Mouse (Mus musculus) kidney, adult 18-20 months (tissue): ENCODE measurements around the gene Rabgap1l.
A peak's percentile ranks its signal among the peaks of the same experiment; 100 is the strongest.

Source experiments
- DNase-seq: peaks from one replicate; pipeline ENCODE4 v3.0.0; 2021

Rabgap1l gene

GRCm38 (mm10) chr1:160231013-160231412, 562.0 kb downstream of the Rabgap1l start:
- DNase-seq, result no peak

DNA sequence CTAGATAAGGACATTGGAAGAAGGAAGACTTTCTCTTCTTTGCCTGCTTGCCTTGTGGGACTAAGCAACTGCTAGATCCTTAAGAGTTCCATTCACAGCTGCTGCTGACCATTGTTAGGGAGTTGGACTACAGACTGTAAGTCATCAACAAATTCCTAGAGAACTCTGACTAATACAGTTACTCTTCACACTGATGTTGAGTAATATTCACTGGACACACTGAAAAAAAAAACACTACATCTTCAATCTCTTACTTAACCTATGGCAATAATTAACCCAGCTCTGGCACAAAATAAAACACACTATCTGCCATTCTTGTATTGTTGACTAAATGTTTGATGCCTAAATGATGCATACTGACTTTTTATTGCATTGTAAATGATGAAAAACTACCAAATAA, 565.2 kb downstream of the Rabgap1l start:
- no peak for DNase-seq

- DNase-seq, result no peak
Measured at GRCm38 (mm10) chr1:160227196-160227595, 565.8 kb downstream of the Rabgap1l start.

GRCm38 (mm10) chr1:160224093-160224492, 568.9 kb downstream of the Rabgap1l start:
- no peak for DNase-seq

GRCm38 (mm10) chr1:160217898-160218297, 575.1 kb downstream of the Rabgap1l start:
- DNase-seq, result no peak

DNA sequence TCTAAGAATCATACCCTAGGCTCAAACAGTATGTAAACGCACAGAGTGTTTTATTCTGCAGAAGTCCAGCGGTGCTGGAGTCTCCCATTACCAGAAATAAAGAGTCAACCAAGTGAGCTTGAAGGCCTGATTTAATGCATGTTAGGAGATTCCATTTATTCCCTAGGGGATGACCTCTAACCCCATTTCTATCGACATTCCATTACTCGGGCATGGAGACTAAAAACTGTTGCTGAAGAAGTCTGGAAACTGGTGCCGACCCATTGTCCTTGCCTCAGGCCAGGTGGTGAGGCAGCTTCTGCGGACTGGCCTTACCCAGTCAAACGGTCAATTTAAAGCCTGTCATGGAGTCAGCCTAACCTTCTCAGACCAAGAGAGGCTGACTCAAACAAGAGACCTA, 578.8 kb downstream of the Rabgap1l start:
- DNase-seq, result no peak

DNA sequence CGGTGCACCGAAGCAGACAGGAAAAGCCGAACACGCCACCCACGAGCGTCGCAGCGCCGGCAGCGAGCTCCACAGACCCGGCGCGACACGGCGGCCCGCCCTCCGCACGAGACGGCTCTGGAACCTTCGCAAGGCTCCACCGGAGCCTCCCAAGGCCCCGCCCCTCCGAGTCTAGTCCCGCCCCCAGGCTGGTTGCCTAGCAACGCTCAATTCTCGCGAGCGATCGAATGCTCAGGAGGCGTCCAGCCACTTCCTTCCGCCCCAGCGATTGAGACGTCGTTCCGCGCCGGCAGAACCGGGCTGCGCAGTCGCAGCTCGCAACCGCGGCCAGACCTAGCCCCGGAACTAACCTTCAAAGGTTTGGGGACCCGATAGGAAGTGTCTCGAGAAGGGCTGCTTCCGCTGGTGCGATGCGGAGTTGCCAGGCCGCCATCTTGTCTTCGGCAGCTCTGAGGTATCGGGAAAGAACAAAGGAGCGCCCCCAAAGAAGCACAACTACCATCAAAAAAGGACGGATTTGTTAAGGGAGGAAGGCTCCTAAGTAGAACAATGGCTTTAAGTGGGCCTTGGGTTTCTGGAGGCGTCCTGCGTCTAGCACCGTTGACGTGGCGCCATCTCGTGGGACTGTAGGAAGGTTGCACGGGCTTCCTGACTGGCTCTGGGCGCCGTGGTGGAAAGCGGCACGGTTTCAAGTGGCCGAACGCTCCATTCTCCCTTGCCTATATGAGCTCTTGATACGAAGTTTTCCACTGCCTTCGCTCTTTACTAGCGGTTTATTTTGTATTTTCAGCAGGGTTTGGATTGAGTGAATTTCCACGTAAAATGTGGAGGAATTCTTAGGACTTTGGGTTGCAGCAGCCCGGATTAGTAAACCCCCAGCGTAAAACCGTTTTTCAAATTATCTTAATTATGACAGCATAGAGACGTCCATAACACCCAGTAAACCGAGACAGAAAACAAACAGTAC, 580.0 kb downstream of the Rabgap1l start, which contains the start of gene Cacybp:
TSS of gene Cacybp (minus strand) at position 173 of the 967 bp plus-strand sequence.
- peak; percentile 100 for DNase-seq

DNA sequence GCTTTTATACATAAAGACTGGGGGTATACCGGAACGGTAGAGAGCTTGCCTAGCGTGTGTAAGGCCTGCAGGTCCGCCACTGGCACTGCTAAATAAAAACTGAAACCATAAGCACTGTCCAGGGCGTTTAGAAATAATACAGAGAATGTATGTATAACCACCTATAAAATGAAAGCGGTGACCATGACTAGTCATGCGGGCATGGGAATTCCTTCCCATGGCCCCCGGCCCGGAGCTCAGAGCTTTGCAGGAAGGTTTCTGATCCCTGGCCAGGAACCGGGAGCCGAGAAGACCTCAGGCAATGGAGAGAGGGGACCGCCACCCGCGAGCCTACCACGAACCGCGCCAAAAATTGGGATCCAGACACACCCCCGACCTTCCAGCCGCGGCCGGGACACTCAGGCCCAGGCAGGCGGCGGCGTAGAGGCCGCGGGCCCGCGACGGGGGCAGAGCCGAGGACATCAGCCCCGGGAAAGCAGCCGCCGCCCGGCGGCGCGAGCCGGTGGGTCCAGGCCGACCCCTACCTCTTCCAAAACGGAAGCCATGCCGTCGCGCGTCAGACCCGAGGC, 580.8 kb downstream of the Rabgap1l start:
- DNase-seq, result no peak

DNA sequence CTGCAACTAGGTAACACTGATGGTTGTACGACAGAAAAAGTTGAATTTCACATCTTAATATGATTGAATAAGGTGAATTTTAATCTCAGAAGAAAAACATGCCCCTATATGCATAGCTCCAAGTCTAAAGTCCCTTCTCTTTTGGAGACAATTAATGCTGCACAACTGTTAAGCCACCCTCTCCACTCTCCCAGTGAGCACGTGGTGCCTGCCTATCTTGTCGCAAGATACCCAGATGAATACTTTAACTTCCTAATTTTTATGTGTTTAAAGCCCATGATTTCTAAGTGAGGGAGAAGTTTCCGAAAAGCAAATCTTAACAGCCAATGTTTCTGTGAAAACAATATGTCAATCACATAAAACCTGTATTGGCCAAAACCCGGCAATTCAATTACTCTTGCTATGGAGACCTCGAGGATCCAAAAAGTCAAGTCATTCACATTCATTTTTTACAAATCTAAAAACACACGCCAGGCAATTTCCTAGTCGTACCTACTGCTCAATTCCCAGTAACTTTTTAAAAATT, 581.4 kb downstream of the Rabgap1l start:
- DNase-seq, result no peak

- DNase-seq, result no peak
Measured at GRCm38 (mm10) chr1:160210566-160210965, 582.4 kb downstream of the Rabgap1l start.

DNA sequence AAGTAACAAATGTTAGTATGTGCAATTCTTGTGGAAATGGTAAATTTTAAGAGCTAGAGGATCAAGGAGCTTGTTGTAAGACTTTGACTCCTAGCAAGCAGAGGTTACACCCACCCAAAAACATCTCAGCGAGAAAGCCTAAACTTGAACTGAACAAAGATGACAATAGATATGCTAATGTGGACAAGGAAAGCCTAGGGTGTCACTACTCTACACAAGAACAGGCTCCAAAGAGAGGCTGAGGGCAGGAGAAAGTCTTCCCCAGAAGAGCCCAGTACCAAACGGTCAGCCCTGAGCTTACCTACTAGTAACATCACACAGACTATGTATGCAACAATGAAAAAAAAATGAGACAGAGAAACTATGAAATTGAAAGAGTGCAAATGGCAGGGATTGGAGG, 583.2 kb downstream of the Rabgap1l start:
- DNase-seq, result no peak

DNA sequence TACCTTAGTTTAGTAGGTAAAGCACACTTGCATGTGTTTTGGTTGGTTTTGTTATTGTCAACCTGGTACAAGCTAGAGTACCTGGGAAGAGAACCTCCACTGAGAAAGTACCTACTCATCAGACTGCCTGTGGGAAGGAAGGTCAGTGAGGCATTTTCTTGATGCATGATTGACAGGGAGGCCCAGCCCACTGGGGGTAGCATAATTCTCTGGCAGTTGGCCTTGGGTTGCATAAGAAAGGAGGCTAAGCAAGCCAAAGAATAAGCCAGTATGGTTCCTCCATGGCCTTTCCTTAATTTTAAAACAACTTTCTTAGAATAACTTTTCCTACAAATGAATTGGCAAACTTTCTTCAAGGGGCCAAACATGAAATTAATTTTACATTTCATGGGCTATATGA, 587.5 kb downstream of the Rabgap1l start:
- no peak for DNase-seq

GRCm38 (mm10) chr1:160195337-160195663, 597.7 kb downstream of the Rabgap1l start:
- no peak for DNase-seq

DNA sequence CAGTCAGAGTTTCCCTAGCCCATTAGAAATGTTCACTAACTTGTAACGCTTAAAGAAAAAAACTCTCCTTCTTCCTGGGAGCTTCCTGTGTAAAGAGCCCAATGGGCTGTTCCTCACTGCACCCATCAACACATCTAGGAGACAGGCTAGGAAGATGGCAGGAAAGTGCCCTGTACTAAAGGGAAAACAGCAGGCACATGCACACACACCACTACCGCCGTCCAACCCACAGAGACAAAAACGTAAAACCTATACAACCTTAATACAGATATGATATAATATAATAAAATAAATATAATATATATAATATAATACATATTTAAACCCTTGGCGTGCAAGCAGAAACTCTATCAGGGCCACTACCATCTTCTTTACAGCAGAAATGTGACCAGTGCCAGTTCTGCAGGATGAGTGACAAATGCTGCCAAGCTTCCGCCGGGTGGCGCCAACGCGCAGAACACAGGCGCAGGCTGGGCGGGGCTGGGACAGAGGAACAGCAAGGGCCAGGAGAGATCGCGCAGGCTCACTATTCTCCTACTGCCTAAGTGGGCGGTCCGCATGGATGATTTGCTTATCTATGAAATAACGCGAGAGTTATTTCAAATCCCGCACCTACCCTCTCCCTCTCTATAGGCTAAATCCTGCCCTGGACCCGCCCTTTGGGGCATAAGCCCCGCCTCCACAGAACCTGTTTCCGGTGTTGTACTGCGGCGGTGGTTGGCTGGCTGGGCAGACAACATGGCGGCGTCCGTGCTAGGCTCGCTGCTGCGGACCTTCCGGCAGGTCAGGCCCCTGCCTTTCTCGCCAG, 598.3 kb downstream of the Rabgap1l start, which contains the start of gene Mrps14:
TSS of gene Mrps14 (plus strand) at position 687 of the 808 bp plus-strand sequence.
- peak; percentile 99 for DNase-seq

GRCm38 (mm10) chr1:160184506-160184905, 608.5 kb downstream of the Rabgap1l start:
- DNase-seq, result peak; percentile 25

- no peak for DNase-seq
Measured at GRCm38 (mm10) chr1:160181216-160181615, 611.8 kb downstream of the Rabgap1l start.

DNA sequence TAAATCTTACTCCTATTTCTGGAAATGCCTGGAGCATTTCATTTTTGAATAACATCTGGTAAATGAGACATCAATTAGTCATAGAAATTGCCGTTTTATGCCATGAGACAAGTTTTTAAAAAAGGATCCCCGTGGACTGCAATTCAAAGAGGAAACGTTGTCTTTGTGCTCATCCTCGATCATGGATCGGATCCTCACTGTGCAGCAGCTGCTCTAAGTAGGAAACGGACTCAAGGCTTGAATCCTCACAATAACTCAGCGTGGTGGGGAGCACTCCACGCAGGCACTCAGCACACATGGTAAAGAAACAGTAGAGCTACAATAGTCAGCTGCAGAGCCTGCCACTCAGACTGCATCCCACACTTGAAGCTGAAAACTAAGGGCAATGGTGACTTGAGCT, 616.1 kb downstream of the Rabgap1l start:
- DNase-seq, result no peak
